Mouse (Mus musculus) adrenal gland, postnatal 36 days (tissue): ENCODE measurements around the gene Pdk3. TPM values are rescaled to one million over a fixed set of nuclear protein-coding genes. Genes with fewer than 3 reads are reported as not detected.

Experiments
- DNase-seq, 2 experiments: peaks; one replicate each; pipeline ENCODE4 v3.0.0; 2021; ENCODE audit warnings: mixed read lengths in 1 of 2
- long read RNA-seq, 2 experiments: library from polyadenylated mRNA; stranded (forward); transcript quantifications; one replicate each; pipeline ENCODE4 v2.0.0; 2021; ENCODE audit warnings: borderline sequencing depth in 2 of 2
- total RNA-seq, 2 experiments: library from RNA; stranded (reverse); gene quantifications; 2 replicates each; pipeline ENCODE4 v1.2.3; 2021

Pdk3 gene
- total RNA-seq, result 10 to 100 TPM; 13.0 to 19.3 TPM
- long read RNA-seq, experiment 1, transcript Pdk3-201 (12 exons, 2,115 nt), result major isoform, 28 of 30 reads
- long read RNA-seq, experiment 1, partial matches to known transcripts, result 0 of 30 reads
- long read RNA-seq, experiment 1, other reads (novel, unspliced or antisense), result 1 of 30 reads
- long read RNA-seq, experiment 2, partial matches to known transcripts, result 0 of 5 reads
- long read RNA-seq, experiment 2, other reads (novel, unspliced or antisense), result 1 of 5 reads

DNA sequence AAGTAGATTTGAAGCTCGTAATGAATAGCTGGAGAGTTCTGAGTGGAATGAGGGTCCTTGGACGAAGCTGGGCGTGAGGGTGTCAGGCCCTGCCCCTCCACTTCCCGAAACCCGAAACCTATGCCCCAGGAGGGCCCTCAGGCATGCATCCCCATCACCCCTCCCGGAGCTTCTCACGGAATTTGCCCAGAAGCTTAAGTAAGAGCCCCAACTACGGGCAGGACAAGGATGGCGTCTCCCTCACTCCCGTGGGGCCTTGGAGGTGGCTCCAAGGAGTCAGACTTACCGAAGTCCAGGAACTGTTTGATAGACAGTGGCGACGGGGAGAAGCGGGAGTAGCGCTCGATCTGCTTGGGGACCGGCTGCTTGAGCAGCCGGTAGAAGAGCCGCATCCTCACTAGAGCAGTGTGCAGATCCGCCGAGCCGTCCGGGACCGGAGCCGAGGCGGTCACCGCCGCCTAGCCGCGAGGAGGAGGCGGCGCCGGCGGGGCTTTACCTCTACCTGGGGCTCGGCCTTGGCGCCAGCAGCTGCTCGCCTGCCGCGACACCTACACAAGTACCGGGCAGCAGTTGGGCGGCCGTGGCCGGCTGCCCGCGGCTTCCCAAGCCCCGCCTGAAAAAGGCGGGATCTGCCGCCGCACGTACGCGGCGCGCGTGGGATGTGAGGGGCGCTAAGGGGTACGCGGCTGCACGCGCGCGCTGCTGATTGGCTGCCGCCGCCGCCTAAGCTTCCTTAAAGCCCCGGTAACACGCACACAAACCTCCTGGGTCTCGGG, at the start of gene Pdk3:
Pdk3 (minus strand) TSS at position 641 of the 776 bp plus-strand sequence.
- peak; percentile 75 to 82 for DNase-seq

- no peak for DNase-seq
Measured at GRCm38 (mm10) chrX:93877634-93878016, 45.6 kb upstream of the Pdk3 start.

- no peak for DNase-seq
Measured at GRCm38 (mm10) chrX:93876981-93877633, 45.1 kb upstream of the Pdk3 start.

DNA sequence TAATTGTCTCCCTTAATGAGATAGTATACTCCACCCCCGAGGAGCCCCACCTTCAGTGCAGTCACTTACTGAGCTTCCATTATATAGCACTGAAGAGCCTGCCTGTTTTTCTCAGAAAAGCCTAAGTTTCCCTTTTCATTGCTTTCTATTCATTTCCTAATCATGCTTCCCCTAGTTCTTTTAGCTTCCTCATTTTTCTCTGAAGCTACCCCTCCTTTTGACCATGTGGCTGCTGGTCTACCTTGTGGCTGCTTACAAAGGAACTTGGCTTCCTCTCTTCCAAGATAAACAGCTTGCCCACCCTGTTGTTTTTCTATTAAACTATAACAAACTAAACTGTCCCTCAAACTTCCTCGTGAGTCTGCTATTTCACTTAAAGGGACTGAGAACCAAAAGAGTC, 31.4 kb upstream of the Pdk3 start:
- no peak for DNase-seq

- DNase-seq, result no peak
Measured at GRCm38 (mm10) chrX:93862525-93863086, 30.6 kb upstream of the Pdk3 start.

GRCm38 (mm10) chrX:93857756-93858155, 25.8 kb upstream of the Pdk3 start:
- no peak for DNase-seq

DNA sequence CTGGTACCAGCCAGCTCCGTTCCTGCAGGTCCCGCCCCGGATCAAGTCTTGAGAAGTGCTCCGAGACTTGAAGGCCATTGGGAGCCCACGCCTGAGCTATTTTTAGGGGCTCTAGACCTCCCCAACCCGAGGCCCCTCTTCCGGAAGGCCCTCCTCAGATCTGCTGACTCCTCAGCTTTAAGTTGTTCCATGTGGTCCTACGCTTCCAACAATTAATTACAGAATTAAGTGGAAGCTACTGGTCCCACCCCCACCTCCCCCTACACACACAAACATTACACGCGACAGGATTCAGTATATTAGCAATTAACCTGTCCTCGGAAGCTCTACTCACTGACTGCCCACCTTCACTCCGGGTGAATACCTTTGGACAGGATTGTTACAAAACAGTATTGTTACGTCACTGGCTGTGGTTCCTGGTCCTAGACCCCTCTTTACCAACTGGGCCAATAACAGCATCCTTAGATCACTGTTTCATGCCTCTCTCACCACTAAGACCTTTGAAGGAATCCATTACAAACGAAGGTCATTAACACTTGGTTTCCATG, 410 bp upstream of the Pdk3 start:
- no peak for DNase-seq

- DNase-seq, result peak; percentile 8 to 40
Measured at GRCm38 (mm10) chrX:93825787-93826186, 6.2 kb downstream of the Pdk3 start.

GRCm38 (mm10) chrX:93808040-93808439, 24.0 kb downstream of the Pdk3 start:
- no peak for DNase-seq

DNA sequence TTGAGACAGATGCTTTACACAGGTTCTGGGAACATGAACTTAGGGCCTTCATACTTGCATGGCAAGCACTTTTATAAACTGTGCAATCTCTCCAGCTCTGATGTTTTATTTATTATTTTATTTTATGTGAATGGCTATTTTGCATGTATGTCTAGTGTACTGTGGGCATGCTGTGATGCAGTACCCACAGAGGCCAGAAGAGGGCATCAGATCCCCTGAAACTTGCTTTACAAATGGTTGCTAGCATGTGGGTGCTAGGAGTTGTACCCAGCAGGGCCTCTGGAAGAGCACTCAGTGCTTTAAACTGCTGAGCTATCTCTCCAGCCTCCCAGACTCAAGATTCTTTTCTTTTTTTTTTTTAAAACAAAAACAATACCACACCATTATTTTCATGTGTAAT, 38.8 kb downstream of the Pdk3 start:
- peak; percentile 30 to 31 for DNase-seq

- no peak for DNase-seq
Measured at GRCm38 (mm10) chrX:93789562-93789961, 42.4 kb downstream of the Pdk3 start.

GRCm38 (mm10) chrX:93760770-93761169, 71.2 kb downstream of the Pdk3 start:
- no peak for DNase-seq

DNA sequence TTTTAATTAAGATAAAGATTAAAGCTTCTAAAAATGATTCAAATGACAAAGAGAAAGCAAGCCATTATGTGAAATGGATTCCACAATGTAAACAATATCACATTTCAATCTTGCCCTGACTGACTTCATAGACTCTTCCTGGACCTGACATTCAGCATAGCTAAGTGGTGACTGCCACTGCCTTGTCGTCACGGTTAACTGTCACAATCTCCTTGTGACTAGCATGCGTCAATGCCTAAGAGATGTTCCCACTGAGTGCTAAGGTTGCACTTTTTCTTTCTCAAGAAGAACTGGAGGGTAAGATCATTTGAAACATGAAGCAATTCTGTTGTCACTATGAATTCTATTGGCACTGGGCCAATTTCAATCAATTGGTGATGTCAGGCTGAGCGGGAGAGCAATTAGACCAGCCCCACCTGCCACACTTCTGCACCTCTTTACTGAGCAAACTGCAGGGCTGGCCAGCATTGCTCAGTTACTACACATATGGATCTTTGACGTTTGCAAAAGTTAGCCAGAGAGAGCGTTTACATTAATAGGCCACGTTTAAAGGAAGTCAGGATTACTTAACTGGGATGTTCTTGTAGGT, 75.0 kb downstream of the Pdk3 start:
- no peak for DNase-seq

GRCm38 (mm10) chrX:93755210-93755842, 76.7 kb downstream of the Pdk3 start:
- no peak for DNase-seq

DNA sequence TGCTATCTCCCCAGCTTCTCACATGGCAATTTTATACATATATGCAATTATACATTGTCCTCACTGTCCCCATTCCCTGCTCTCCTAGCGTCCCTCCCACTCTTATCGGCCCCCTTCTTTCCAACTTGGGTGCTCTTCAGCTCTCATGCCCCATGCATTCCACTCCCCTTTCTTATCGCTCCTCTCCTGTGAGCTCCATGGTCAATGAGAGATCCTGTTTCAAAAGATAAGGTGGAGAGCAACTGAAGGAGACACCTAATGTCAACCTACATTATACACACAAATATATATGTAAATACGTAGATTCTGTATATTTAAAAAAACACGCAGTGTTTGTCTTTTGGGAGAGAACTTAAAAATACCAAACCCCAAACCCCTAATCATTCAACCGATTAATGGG, 81.4 kb downstream of the Pdk3 start:
- DNase-seq, result no peak

DNA sequence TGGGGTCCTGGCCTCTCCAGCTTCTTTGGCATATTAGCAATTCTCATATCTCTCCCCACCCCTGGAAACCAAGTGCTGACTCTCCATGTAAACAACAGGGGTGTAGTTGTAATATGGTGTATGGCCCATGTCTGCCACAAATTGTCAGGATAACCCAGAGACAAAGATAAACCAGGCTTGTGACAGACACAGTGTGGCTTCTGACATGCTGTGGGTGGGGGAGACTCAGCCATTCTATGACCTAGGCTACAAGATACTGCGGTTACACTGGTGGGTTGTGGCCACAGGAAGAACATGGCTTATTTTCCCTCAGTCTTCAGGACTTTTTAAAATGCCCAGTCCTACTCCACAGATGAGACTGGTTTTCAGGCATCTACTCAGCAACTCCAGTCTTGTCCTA, 82.8 kb downstream of the Pdk3 start:
- no peak for DNase-seq

GRCm38 (mm10) chrX:93732975-93733748, 98.8 kb downstream of the Pdk3 start:
- no peak for DNase-seq

- DNase-seq, result no peak
Measured at GRCm38 (mm10) chrX:93732407-93732806, 99.6 kb downstream of the Pdk3 start.

DNA sequence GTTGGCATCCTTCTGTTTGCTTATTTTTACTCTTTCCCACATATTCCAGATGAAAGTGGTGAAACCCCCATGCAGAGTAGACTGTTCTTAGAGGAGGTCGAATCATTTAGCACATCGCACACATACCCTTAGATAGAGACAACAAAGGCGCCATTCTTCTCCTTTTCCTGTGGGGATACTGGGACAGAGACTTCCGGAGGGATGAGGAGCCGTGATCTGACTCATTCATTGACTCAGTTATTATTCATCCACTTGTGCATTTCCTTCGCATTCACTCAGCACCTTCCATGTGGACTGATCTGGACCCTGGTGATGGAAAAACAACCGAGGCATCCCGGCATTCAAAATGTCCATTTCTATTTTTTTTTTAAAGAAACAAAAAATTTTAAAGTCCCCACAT, 101.1 kb downstream of the Pdk3 start:
- no peak for DNase-seq

GRCm38 (mm10) chrX:93729529-93729928, 102.5 kb downstream of the Pdk3 start:
- no peak for DNase-seq
